Mouse (Mus musculus) CH12.LX (cell line): ENCODE measurements around the gene Fibcd1. TPM values are rescaled to one million over a fixed set of nuclear protein-coding genes. Genes with fewer than 3 reads are reported as not detected.

ENCODE experiments used
- DNase-seq: peaks from one replicate; pipeline ENCODE4 v3.0.0-alpha.2; 2013; ENCODE audit errors: extremely low read depth
- H3K27ac ChIP-seq: 2 replicates; pipeline ENCODE4 v1.5.1; 2012; ENCODE audit warnings: low read depth, mild to moderate bottlenecking, control low read depth, moderate library complexity; ENCODE audit not compliant: insufficient read depth
- H3K27me3 ChIP-seq: replicated peaks from 2 replicates; pipeline ENCODE3; 2012; ENCODE audit warnings: inconsistent platforms
- H3K36me3 ChIP-seq, 2 experiments: replicated peaks in 1 of 2; 2 replicates each; pipeline versions ENCODE3 to v1.6.1; 2012; ENCODE audit warnings: inconsistent platforms in 1 of 2, low read length in 1 of 2, mild to moderate bottlenecking in 1 of 2, mixed read lengths in 1 of 2, moderate library complexity in 1 of 2; ENCODE audit not compliant: control insufficient read depth in 1 of 2, insufficient read depth in 1 of 2
- H3K4me1 ChIP-seq, 2 experiments: 2 replicates each; pipeline ENCODE4 v1.6.1; 2012; ENCODE audit warnings: inconsistent platforms in 1 of 2, moderate library complexity in 1 of 2; ENCODE audit not compliant: insufficient read depth in 2 of 2, control insufficient read depth in 1 of 2
- H3K4me2 ChIP-seq: 2 replicates; pipeline ENCODE4 v1.6.1; 2012; ENCODE audit warnings: low read depth, mild to moderate bottlenecking, control low read depth; ENCODE audit not compliant: poor library complexity, insufficient read depth, severe bottlenecking
- H3K4me3 ChIP-seq, 3 experiments: fragments of 150-350 bp in 1 of 3; sonication (generic) in 1 of 3; replicated peaks in 1 of 3; 2 replicates each; pipeline versions ENCODE3 to v1.5.1; 2011 to 2012; ENCODE audit warnings: low read depth in 2 of 3, low read length in 2 of 3, mild to moderate bottlenecking in 2 of 3, moderate library complexity in 2 of 3, control low read depth in 1 of 3, improper control_type of control experiment in 1 of 3, inconsistent platforms in 1 of 3, mixed read lengths in 1 of 3; ENCODE audit not compliant: poor library complexity in 1 of 3
- H3K79me2 ChIP-seq: replicated peaks from 2 replicates; pipeline ENCODE4 v1.6.1; 2012; ENCODE audit warnings: mild to moderate bottlenecking, moderate library complexity; ENCODE audit not compliant: control insufficient read depth, poor library complexity, insufficient read depth, severe bottlenecking; ENCODE audit errors: extremely low read depth
- H3K9ac ChIP-seq: 2 replicates; pipeline ENCODE4 v1.6.1; 2012; ENCODE audit warnings: low read depth, mild to moderate bottlenecking, control low read depth, moderate library complexity; ENCODE audit not compliant: insufficient read depth
- H3K9me3 ChIP-seq: replicated peaks from 2 replicates; pipeline ENCODE3; 2012; ENCODE audit warnings: low read length, inconsistent platforms, mixed read lengths
- BHLHE40 ChIP-seq: IDR thresholded peaks from 2 replicates; pipeline ENCODE4 v1.6.1; 2011; ENCODE audit warnings: mild to moderate bottlenecking, low read depth, low read length, improper control_type of control experiment
- CHD1 ChIP-seq: IDR thresholded peaks from 2 replicates; pipeline ENCODE4 v1.6.1; 2012; ENCODE audit warnings: low read depth, low read length, improper control_type of control experiment, inconsistent platforms
- ETS1 ChIP-seq: conservative IDR thresholded peaks from 2 replicates; pipeline ENCODE4 v1.6.1; 2012; ENCODE audit warnings: low read depth, mild to moderate bottlenecking, inconsistent platforms, low read length, improper control_type of control experiment, moderate library complexity
- GABPA ChIP-seq: IDR thresholded peaks from 2 replicates; pipeline ENCODE4 v1.6.1; 2012; ENCODE audit warnings: low read depth, low read length, improper control_type of control experiment, inconsistent platforms; ENCODE audit not compliant: insufficient replicate concordance
- HCFC1 ChIP-seq: IDR thresholded peaks from 2 replicates; pipeline ENCODE4 v1.6.1; 2012; ENCODE audit warnings: low read depth, mild to moderate bottlenecking, inconsistent platforms, low read length, improper control_type of control experiment
- JUN ChIP-seq: IDR thresholded peaks from 2 replicates; pipeline ENCODE4 v1.6.1; 2011; ENCODE audit warnings: low read depth, mild to moderate bottlenecking, low read length, improper control_type of control experiment, moderate library complexity; ENCODE audit not compliant: insufficient read depth
- JUND ChIP-seq: conservative IDR thresholded peaks from 2 replicates; pipeline ENCODE4 v1.6.1; 2011; ENCODE audit warnings: low read depth, low read length, improper control_type of control experiment
- MAFK ChIP-seq: IDR thresholded peaks from 2 replicates; pipeline ENCODE4 v1.6.1; 2011; ENCODE audit warnings: low read length, improper control_type of control experiment; ENCODE audit not compliant: insufficient replicate concordance
- MAZ ChIP-seq: IDR thresholded peaks from 2 replicates; pipeline ENCODE4 v1.6.1; 2012; ENCODE audit warnings: low read depth, mild to moderate bottlenecking, inconsistent platforms, low read length, improper control_type of control experiment, moderate library complexity
- MEF2A ChIP-seq: IDR thresholded peaks from 2 replicates; pipeline ENCODE4 v1.6.1; 2014; ENCODE audit warnings: low read depth, mild to moderate bottlenecking, inconsistent platforms, low read length, improper control_type of control experiment, borderline replicate concordance
- MXI1 ChIP-seq: IDR thresholded peaks from 2 replicates; pipeline ENCODE4 v1.6.1; 2011; ENCODE audit warnings: mild to moderate bottlenecking, low read depth, low read length, improper control_type of control experiment
- NELFE ChIP-seq: IDR thresholded peaks from 2 replicates; pipeline ENCODE4 v1.6.1; 2011; ENCODE audit warnings: low read depth, low read length, improper control_type of control experiment
- PAX5 ChIP-seq: IDR thresholded peaks from 2 replicates; pipeline ENCODE4 v1.6.1; 2012; ENCODE audit warnings: low read length, inconsistent platforms, mixed read lengths
- POLR2AphosphoS2 ChIP-seq: IDR thresholded peaks from 2 replicates; pipeline ENCODE4 v1.6.1; 2011; ENCODE audit warnings: low read depth, low read length, improper control_type of control experiment
- RCOR1 ChIP-seq: conservative IDR thresholded peaks from 2 replicates; pipeline ENCODE4 v1.6.1; 2012; ENCODE audit warnings: low read depth, mild to moderate bottlenecking, inconsistent platforms, low read length, improper control_type of control experiment
- SMC3 ChIP-seq: IDR thresholded peaks from 2 replicates; pipeline ENCODE4 v1.6.1; 2011; ENCODE audit warnings: low read depth, low read length, improper control_type of control experiment
- UBTF ChIP-seq: IDR thresholded peaks from 2 replicates; pipeline ENCODE4 v1.6.1; 2012; ENCODE audit warnings: low read depth, mild to moderate bottlenecking, inconsistent platforms, low read length, improper control_type of control experiment, moderate library complexity
- USF1 ChIP-seq: IDR thresholded peaks from 2 replicates; pipeline ENCODE4 v1.6.1; 2014; ENCODE audit warnings: low read depth, mild to moderate bottlenecking, inconsistent platforms, low read length, improper control_type of control experiment
- USF2 ChIP-seq: conservative IDR thresholded peaks from 2 replicates; pipeline ENCODE4 v1.6.1; 2011; ENCODE audit warnings: low read depth, low read length, improper control_type of control experiment
- ZKSCAN1 ChIP-seq: IDR thresholded peaks from 2 replicates; pipeline ENCODE4 v1.6.1; 2012; ENCODE audit warnings: low read depth, inconsistent platforms, low read length, improper control_type of control experiment, borderline replicate concordance
- ZNF384 ChIP-seq: IDR thresholded peaks from 2 replicates; pipeline ENCODE4 v1.6.1; 2012; ENCODE audit warnings: low read depth, low read length, improper control_type of control experiment, inconsistent platforms
- dilution Hi-C: fragments of 300-500 bp; cut with MboI; formaldehyde crosslinking; loops from 2 replicates; pipeline ENCODE4 v1.14.3; 2020; ENCODE audit warnings: low sequenced_read_pairs; ENCODE audit not compliant: extremely low pct_unique_long_range_greater_than_20kb, extremely low pct_ligation_motif_present
- in situ Hi-C: fragments of 300-500 bp; cut with MboI; formaldehyde crosslinking; loops from 3 replicates; pipeline ENCODE4 v1.14.3; 2019; ENCODE audit warnings: low sequenced_read_pairs, low pct_ligation_motif_present, low pct_unique_long_range_greater_than_20kb, mixed read lengths
- polyA plus RNA-seq: library from polyadenylated mRNA; unstranded; fragments of >175 nt; gene quantifications from 2 replicates; pipeline ENCODE4 v1.2.1, GENCODE M21; 2012; ENCODE audit warnings: low read depth; ENCODE audit not compliant: insufficient read length
- total RNA-seq, 2 experiments: library from RNA; depleted of rRNA; stranded (reverse); fragments of 300-350 nt in 1 of 2; fragments of >200 nt in 1 of 2; gene quantifications; 2 replicates each; pipeline ENCODE4 v1.2.3; 2012 to 2014

The Fibcd1 gene
- total and polyA plus RNA-seq, 3 experiments: 0.04 to 0.15 (median 0.09) TPM

DNA sequence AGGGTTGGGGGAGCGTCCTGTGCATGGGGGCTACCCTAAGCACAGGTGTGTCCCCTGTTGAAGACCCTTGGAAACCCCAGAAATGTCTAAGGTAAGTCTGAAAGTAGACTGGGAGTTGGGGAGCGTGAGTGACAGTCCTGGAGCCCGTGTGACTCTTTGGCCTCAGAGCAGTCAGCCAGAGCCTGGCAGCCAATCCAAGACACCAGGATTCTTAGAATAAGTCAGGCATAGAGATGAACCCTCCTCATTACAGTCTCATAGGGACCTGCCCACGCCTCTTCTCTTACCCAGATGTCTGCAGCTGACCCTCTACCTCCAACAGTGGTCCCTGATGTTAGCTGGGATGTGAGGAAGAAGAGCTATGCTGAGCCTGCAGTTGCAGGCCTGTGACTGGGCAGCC lies 19.5 kb upstream of the Fibcd1 start:
- Histone ChIP-seq H3K4me2 (no peak overlapping the region), H3K27ac (no peak overlapping the region), H3K9ac (no peak overlapping the region), H3K27me3 (peaks cover 80% of the 10 kb centered on the region), H3K79me2 (no peaks in the 10 kb centered on the region), H3K9me3 (no peaks in the 10 kb centered on the region), H3K36me3 (no peaks in the 10 kb centered on the region), H3K4me3 (no peak overlapping the region), H3K4me1 (no peaks in the 10 kb centered on the region)
- in situ Hi-C loops: no loop called here
- TF ChIP-seq ZKSCAN1 (no peak), CHD1 (no peak), PAX5 (no peak), ZNF384 (no peak), USF1 (no peak), GABPA (no peak), ETS1 (no peak)
- dilution Hi-C loops: no loop called here
- DNase-seq: no peak

DNA sequence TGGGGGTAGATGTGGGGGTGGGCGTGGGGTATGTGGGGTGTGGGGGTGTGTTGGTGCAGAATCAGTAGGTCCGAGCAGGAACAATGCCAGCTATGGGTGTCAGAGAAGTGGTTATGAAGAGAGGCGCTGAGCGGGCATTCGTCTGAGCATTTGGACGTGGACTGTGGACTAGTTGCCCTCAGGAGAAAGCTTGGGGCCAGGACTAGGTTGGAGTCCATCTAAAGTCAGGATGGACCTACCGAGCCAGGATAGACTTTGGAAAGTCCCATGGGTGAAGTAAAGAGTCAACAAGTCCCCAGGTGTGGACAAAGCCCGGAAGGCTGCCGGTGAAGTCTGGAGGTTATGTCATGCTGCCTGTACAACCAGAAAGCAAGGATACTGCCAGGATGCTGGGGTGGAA lies 19.1 kb upstream of the Fibcd1 start:
- Histone ChIP-seq H3K4me3 (no peak overlapping the region), H3K9ac (no peak overlapping the region), H3K27ac (no peak overlapping the region), H3K4me2 (no peak overlapping the region), H3K36me3 (no peaks in the 10 kb centered on the region), H3K4me1 (no peaks in the 10 kb centered on the region), H3K9me3 (no peaks in the 10 kb centered on the region), H3K79me2 (no peaks in the 10 kb centered on the region), H3K27me3 (peaks cover 85% of the 10 kb centered on the region)
- DNase-seq: no peak
- in situ Hi-C loops: no loop called here
- dilution Hi-C loops: no loop called here
- TF ChIP-seq HCFC1 (no peak), USF2 (no peak), BHLHE40 (no peak), SMC3 (no peak), RCOR1 (no peak), MXI1 (no peak), MAFK (no peak), ZKSCAN1 (no peak), JUND (no peak), PAX5 (no peak), MAZ (no peak), JUN (no peak), NELFE (no peak), GABPA (no peak), MEF2A (no peak), UBTF (no peak), POLR2AphosphoS2 (no peak), ZNF384 (no peak), CHD1 (no peak), USF1 (no peak)
